Mouse (Mus musculus) kidney, adult 11 months (tissue): ENCODE data around the gene Fam180a.
A peak's percentile ranks its signal among the peaks of the same experiment; 100 is the strongest.
"Not testable (repeated sequence)": the region's sequence is repeated elsewhere in the genome, so short reads cannot be mapped to it uniquely, and the experiment has no call there.

Source experiments
- DNase-seq: peaks from one replicate; pipeline ENCODE4 v3.0.0; 2022

Fam180a gene

GRCm38 (mm10) chr6:35326111-35326515 lies at the start of gene Fam180a:
TSS of gene Fam180a (minus strand) at chr6:35326141.
- peak; percentile 11 for DNase-seq

- no peak for DNase-seq
Measured at GRCm38 (mm10) chr6:35374052-35374451, 48.1 kb upstream of the Fam180a start.

GRCm38 (mm10) chr6:35370356-35370755 lies 44.4 kb upstream of the Fam180a start:
- no peak for DNase-seq

- DNase-seq, result not testable (repeated sequence)
Measured at GRCm38 (mm10) chr6:35369578-35370282, 43.8 kb upstream of the Fam180a start.

GRCm38 (mm10) chr6:35362596-35362995 lies 36.7 kb upstream of the Fam180a start:
- no peak for DNase-seq

- DNase-seq, result no peak
Measured at GRCm38 (mm10) chr6:35355320-35355719, 29.4 kb upstream of the Fam180a start.

GRCm38 (mm10) chr6:35354622-35354998 lies 28.7 kb upstream of the Fam180a start:
- no peak for DNase-seq

GRCm38 (mm10) chr6:35353846-35354621 lies 28.1 kb upstream of the Fam180a start:
- DNase-seq, result no peak

GRCm38 (mm10) chr6:35353416-35353815 lies 27.5 kb upstream of the Fam180a start:
- DNase-seq, result no peak

GRCm38 (mm10) chr6:35352867-35353266 lies 26.9 kb upstream of the Fam180a start:
- DNase-seq, result no peak

GRCm38 (mm10) chr6:35351826-35352225 lies 25.9 kb upstream of the Fam180a start:
- no peak for DNase-seq

GRCm38 (mm10) chr6:35349784-35350183 lies 23.8 kb upstream of the Fam180a start:
- DNase-seq, result peak; percentile 34

- no peak for DNase-seq
Measured at GRCm38 (mm10) chr6:35338640-35339039, 12.7 kb upstream of the Fam180a start.

GRCm38 (mm10) chr6:35337836-35338235 lies 11.9 kb upstream of the Fam180a start:
- DNase-seq, result no peak

GRCm38 (mm10) chr6:35335452-35335851 lies 9.5 kb upstream of the Fam180a start:
- peak; percentile 20 for DNase-seq

GRCm38 (mm10) chr6:35334278-35334677 lies 8.3 kb upstream of the Fam180a start:
- no peak for DNase-seq

- DNase-seq, result no peak
Measured at GRCm38 (mm10) chr6:35333632-35334031, 7.7 kb upstream of the Fam180a start.

GRCm38 (mm10) chr6:35330834-35331233 lies 4.9 kb upstream of the Fam180a start:
- DNase-seq, result peak; percentile 16

GRCm38 (mm10) chr6:35329956-35330355 lies 4.0 kb upstream of the Fam180a start:
- no peak for DNase-seq

- no peak for DNase-seq
Measured at GRCm38 (mm10) chr6:35324306-35324705, 1.6 kb downstream of the Fam180a start.

GRCm38 (mm10) chr6:35323046-35323445 lies 2.9 kb downstream of the Fam180a start:
- no peak for DNase-seq

GRCm38 (mm10) chr6:35321105-35321504 lies 4.8 kb downstream of the Fam180a start:
- DNase-seq, result no peak

GRCm38 (mm10) chr6:35319850-35320249 lies 6.1 kb downstream of the Fam180a start:
- DNase-seq, result no peak

GRCm38 (mm10) chr6:35313520-35313919 lies 12.4 kb downstream of the Fam180a start:
- DNase-seq, result no peak
